Mouse (Mus musculus): ENCODE results near the gene Cog1.

Cog1 gene

GRCm38 (mm10) chr11:113703758-113704157, 54.8 kb downstream of the Cog1 start:
- DNase-seq (ENCODE audit: low read depth), result peak; percentile 79

- no peak for DNase-seq (ENCODE audit: low read depth)
These were observed 57.1 kb downstream of the Cog1 start for GRCm38 (mm10) chr11:113705966-113706652.

GRCm38 (mm10) chr11:113708629-113709213, 59.8 kb downstream of the Cog1 start:
- DNase-seq (ENCODE audit: low read depth), result no peak

GRCm38 (mm10) chr11:113709272-113709671, 60.3 kb downstream of the Cog1 start:
- no peak for DNase-seq (ENCODE audit: low read depth)

- DNase-seq (ENCODE audit: low read depth), result no peak
These were observed 60.8 kb downstream of the Cog1 start, which contains the start of gene Cpsf4l for GRCm38 (mm10) chr11:113709731-113710256. Gene Cpsf4l (minus strand): TSS chr11:113710017.

GRCm38 (mm10) chr11:113710257-113710777, 61.3 kb downstream of the Cog1 start:
- no peak for DNase-seq (ENCODE audit: low read depth)

- DNase-seq (ENCODE audit: low read depth), result no peak
These were observed 62.1 kb downstream of the Cog1 start for GRCm38 (mm10) chr11:113711061-113711460.

- peak; percentile 29 for DNase-seq (ENCODE audit: low read depth)
These were observed 66.2 kb downstream of the Cog1 start for GRCm38 (mm10) chr11:113715078-113715674.

GRCm38 (mm10) chr11:113716132-113716531, 67.2 kb downstream of the Cog1 start:
- DNase-seq (ENCODE audit: low read depth), result no peak

Measured in induced T-regulatory cell, adult 2 months (primary cell).